Mouse (Mus musculus) intestine, postnatal 0 days (tissue): ENCODE measurements around the gene BC055324. TPM values are rescaled to one million over a fixed set of nuclear protein-coding genes. Genes with fewer than 3 reads are reported as not detected.

Experiments used
- ATAC-seq: fragments of 200-750 bp; cut with Nextera tagmentation; 2 replicates; pipeline ENCODE4 v1.8.0; 2017; ENCODE audit warnings: mild to moderate bottlenecking, moderate TSS enrichment, moderate library complexity
- H3K27ac ChIP-seq: fragments of 300-500 bp; sonication (generic); 2 replicates; pipeline ENCODE4 v1.5.1; 2014; ENCODE audit warnings: mild to moderate bottlenecking, low read depth, low read length, moderate library complexity
- H3K27me3 ChIP-seq: fragments of 300-500 bp; sonication (generic); replicated peaks from 2 replicates; pipeline ENCODE4 v1.6.1; 2014; ENCODE audit warnings: low read length, mixed read lengths; ENCODE audit not compliant: control insufficient read depth, insufficient read depth
- H3K36me3 ChIP-seq: fragments of 300-500 bp; sonication (generic); 2 replicates; pipeline ENCODE4 v1.6.1; 2014; ENCODE audit warnings: mild to moderate bottlenecking, moderate library complexity; ENCODE audit not compliant: control insufficient read depth, insufficient read depth
- H3K4me1 ChIP-seq: fragments of 300-500 bp; sonication (generic); replicated peaks from 2 replicates; pipeline ENCODE4 v1.6.1; 2014; ENCODE audit warnings: antibody characterized with exemption, low read length, mixed read lengths; ENCODE audit not compliant: control insufficient read depth, insufficient read depth
- H3K4me2 ChIP-seq: fragments of 300-500 bp; sonication (generic); replicated peaks from 2 replicates; pipeline ENCODE4 v1.6.1; 2014; ENCODE audit warnings: low read depth, mild to moderate bottlenecking, moderate library complexity
- H3K4me3 ChIP-seq: fragments of 300-500 bp; sonication (generic); 2 replicates; pipeline ENCODE4 v1.5.1; 2014; ENCODE audit warnings: low read depth, low read length
- H3K9ac ChIP-seq: fragments of 300-500 bp; sonication (generic); 2 replicates; pipeline ENCODE4 v1.6.1; 2014; ENCODE audit warnings: mild to moderate bottlenecking, low read depth, low read length
- H3K9me3 ChIP-seq: fragments of 300-500 bp; sonication (generic); 2 replicates; pipeline ENCODE4 v1.6.1; 2016; ENCODE audit warnings: mixed run types; ENCODE audit not compliant: control insufficient read depth
- CTCF ChIP-seq: sonication (generic); IDR thresholded peaks from 2 replicates; pipeline ENCODE4 v1.5.1; 2016; ENCODE audit warnings: low read depth, mild to moderate bottlenecking, control low read depth, antibody characterized with exemption, moderate library complexity
- WGBS: fragments of 180-500 bp; shearing (Covaris S2); extraction: QIAGEN DNeasy Blood & Tissue Kit; methylation state at CpG from one replicate; pipeline ENCODE4 v1.1.7; 2014; 5-methylcytosine and 5-hydroxymethylcytosine counted together
- polyA plus RNA-seq: library from polyadenylated mRNA; unstranded; fragments of >200 nt; fragmentation: Nextera tagmentation; extraction: Ambion mirVana; gene quantifications from 2 replicates; pipeline ENCODE4 v1.2.1, GENCODE M21; 2015

Gene BC055324
- polyA plus RNA-seq, 1 experiment from 2014 or later: 3.2 TPM

- no peaks in the 10 kb centered on the region for H3K4me1 ChIP-seq
- H3K9ac ChIP-seq: no peak overlapping the region
- ATAC-seq: no peak
- no peak overlapping the region for H3K4me2 ChIP-seq
- 79% methylated on average over 2 of the region's 2 CpGs for WGBS
- H3K36me3 ChIP-seq: no peaks in the 10 kb centered on the region
- no peaks in the 10 kb centered on the region for H3K27me3 ChIP-seq
- no peak overlapping the region for H3K4me3 ChIP-seq
- no peaks in the 10 kb centered on the region for H3K9me3 ChIP-seq
- no peak overlapping the region for H3K27ac ChIP-seq
- TF ChIP-seq CTCF: no peak
Measured at GRCm38 (mm10) chr1:163899575-163899974, 95.0 kb downstream of the BC055324 start.

DNA sequence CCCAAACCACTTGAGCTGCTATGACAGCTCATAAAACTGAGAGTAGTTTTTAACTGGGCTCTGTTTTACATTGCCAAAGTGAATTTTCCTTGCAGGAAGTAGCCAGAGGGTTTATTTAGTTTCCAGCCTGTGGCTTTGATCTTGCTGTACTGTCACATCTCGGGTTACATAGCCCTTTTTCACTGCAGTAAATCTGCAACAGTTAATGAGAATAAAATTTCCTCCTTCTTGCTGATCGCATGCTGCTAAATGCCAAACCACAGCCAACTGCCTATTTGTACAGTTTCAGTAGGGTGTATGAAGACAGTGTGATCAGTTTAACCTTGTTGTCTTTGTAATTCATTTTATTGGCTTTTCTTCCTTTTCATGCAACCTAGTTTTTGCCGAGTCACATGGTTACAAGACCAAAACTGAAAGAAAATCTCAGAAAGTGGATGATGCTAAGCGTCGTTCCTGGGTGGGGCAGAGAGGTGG is 96.3 kb downstream of the BC055324 start:
- H3K27me3 ChIP-seq: no peaks in the 10 kb centered on the region
- no peak overlapping the region for H3K4me2 ChIP-seq
- H3K4me3 ChIP-seq: no peak overlapping the region
- H3K27ac ChIP-seq: no peak overlapping the region
- no peaks in the 10 kb centered on the region for H3K36me3 ChIP-seq
- ATAC-seq: no peak
- H3K4me1 ChIP-seq: no peaks in the 10 kb centered on the region
- no peak overlapping the region for H3K9ac ChIP-seq
- no peak for TF ChIP-seq CTCF
- H3K9me3 ChIP-seq: no peaks in the 10 kb centered on the region
- WGBS: 61% methylated on average over 5 of the region's 5 CpGs

Other genes starting within 250 kb of the BC055324 start
- 7.5 and 7.6 TPM in 2 replicates for gene Kifap3, start 215.2 kb downstream of the BC055324 start, polyA plus RNA-seq
- 14.9 and 16.2 TPM in 2 replicates for gene Scyl3, start 65.7 kb downstream of the BC055324 start, polyA plus RNA-seq
- 5.9 and 6.5 TPM in 2 replicates for gene Mettl18, start 93 bp upstream of the BC055324 start, polyA plus RNA-seq
- 0.04 and 0.07 TPM in 2 replicates for gene Sele, start 53.4 kb upstream of the BC055324 start, polyA plus RNA-seq
- 0.23 and 0.25 TPM in 2 replicates for gene Sell, start 67.2 kb upstream of the BC055324 start, polyA plus RNA-seq
- 0.41 and 0.50 TPM in 2 replicates for gene Selp, start 120.5 kb upstream of the BC055324 start, polyA plus RNA-seq
- 0.22 and 0.41 TPM in 2 replicates for gene F5, start 157.0 kb upstream of the BC055324 start, polyA plus RNA-seq